Comparison of ENCODE assay signal across 25 mouse cellular contexts in genomic region chr2:148242242-148242641, GRCm38 (mm10).
A peak's percentile ranks its signal among the peaks of the same experiment; 100 is the strongest.
DNase-seq lines count a peak whose midpoint lies in the region; ATAC-seq and TF ChIP-seq lines count a peak whose summit lies in the region.
"Had no signal": no experiment of that assay in that cellular context is flagged by ENCODE, and none has a peak within 500 bp of the region (broad histone marks: within the 10 kb centered on the region; RNA-seq: fewer than 3 reads in every experiment).

No protein-coding gene starts in this region.

- in situ Hi-C loops in Patski (cut with MboI; ENCODE audit: low pct_unique_long_range_greater_than_20kb), result no loop called here

- H3K9ac ChIP-seq in forebrain, embryonic 13.5 days, result no peak overlapping the region
- no peak overlapping the region for H3K9ac ChIP-seq in forebrain, postnatal 0 days
- no peak overlapping the region for H3K9ac ChIP-seq in forebrain, embryonic 14.5 days (ENCODE audit: low read length)
- no peak overlapping the region for H3K9ac ChIP-seq in kidney, postnatal 0 days (ENCODE audit: low read depth, low read length)
- H3K9ac ChIP-seq: embryonic facial prominence, embryonic 12.5 days; intestine, embryonic 15.5 days had no signal

- POLR2A ChIA-PET in Patski (lab: Charles Lee), result interaction anchor here (0.6 kb wide), 1 partner anchor 410 kb away, joined by 3 read pairs; no protein-coding TSS in a partner anchor

- no peak overlapping the region for H3K4me3 ChIP-seq in forebrain, embryonic 13.5 days
- H3K4me3 ChIP-seq in forebrain, postnatal 0 days (ENCODE audit: low read depth, low read length), result no peak overlapping the region
- H3K4me3 ChIP-seq in forebrain, embryonic 14.5 days (ENCODE audit: low read depth, low read length), result no peak overlapping the region
- no peak overlapping the region for H3K4me3 ChIP-seq in kidney, postnatal 0 days (replicated peaks; ENCODE audit: low read depth, low read length)
- H3K4me3 ChIP-seq: embryonic facial prominence, embryonic 12.5 days; erythroblast, embryonic 14.5 days; heart, embryonic 10.5 days; intestine, embryonic 15.5 days; layer of hippocampus, adult 2 months; midbrain, embryonic 10.5 days had no signal

- no peak for DNase-seq in forebrain, postnatal 0 days
- DNase-seq in Patski (ENCODE audit: low read depth, low spot score), result peak; percentile 34
- DNase-seq in forebrain, embryonic 14.5 days (ENCODE audit: low spot score), result peak; percentile 46
- peak; percentile 73 for DNase-seq in kidney, postnatal 0 days (ENCODE audit: low spot score)
- DNase-seq in cerebellum, postnatal 4 days (ENCODE audit: low spot score in 2 of 2), result no peak
- no peak for DNase-seq in adrenal gland, postnatal 36 days
- DNase-seq in adrenal gland, adult 2 months, result no peak
- DNase-seq: adrenal gland, postnatal 10 days; B cell, adult 2 months; cerebellum, adult 8-10 months; cerebellum, postnatal 36 days; lung, adult 18-20 months; lung, postnatal 10 days; thymus, adult 2 months had no signal

- peak; percentile 69; the same call in 1 of the 2 replicates for ATAC-seq in forebrain, embryonic 13.5 days
- ATAC-seq in forebrain, postnatal 0 days, result no peak; the same call in 1 of the 2 replicates
- ATAC-seq in Patski, result no peak
- ATAC-seq in forebrain, embryonic 14.5 days, result peak; percentile 72
- ATAC-seq in kidney, postnatal 0 days (replicated peaks; ENCODE audit: low FRiP score, low read depth), result peak; percentile 85
- ATAC-seq: activated CD4-positive, CD25-positive, alpha-beta regulatory T cell, adult 4 months; hindbrain, embryonic 16.5 days; intestine, embryonic 15.5 days had no signal

- TF ChIP-seq CTCF in forebrain, postnatal 0 days (IDR thresholded peaks at IDR 0.05; ENCODE audit: low read depth), result no peak
- no peak for TF ChIP-seq CTCF in Patski (IDR thresholded peaks at IDR 0.05)
- TF ChIP-seq CTCF in kidney, postnatal 0 days (IDR thresholded peaks at IDR 0.05; ENCODE audit: low read depth), result no peak

- no peak overlapping the region for H3K27ac ChIP-seq in forebrain, embryonic 13.5 days
- H3K27ac ChIP-seq in forebrain, postnatal 0 days (ENCODE audit: low read depth, low read length), result no peak overlapping the region
- no peak overlapping the region for H3K27ac ChIP-seq in forebrain, embryonic 14.5 days (ENCODE audit: low read depth, low read length)
- H3K27ac ChIP-seq in kidney, postnatal 0 days, result no peak overlapping the region
- H3K27ac ChIP-seq: embryonic facial prominence, embryonic 12.5 days; heart, embryonic 10.5 days; intestine, embryonic 15.5 days; layer of hippocampus, adult 2 months; midbrain, embryonic 10.5 days had no signal

- 33% methylated on average over 4 of the region's 4 CpGs for WGBS in forebrain, embryonic 13.5 days
- 27% methylated on average over 4 of the region's 4 CpGs for WGBS in forebrain, postnatal 0 days
- 32% methylated on average over 4 of the region's 4 CpGs for WGBS in forebrain, embryonic 14.5 days
- 49% methylated on average over 4 of the region's 4 CpGs for WGBS in kidney, postnatal 0 days

- no peaks in the 10 kb centered on the region for H3K9me3 ChIP-seq in forebrain, embryonic 13.5 days (replicated peaks)
- H3K9me3 ChIP-seq in forebrain, postnatal 0 days (ENCODE audit: low read length), result no peaks in the 10 kb centered on the region
- no peaks in the 10 kb centered on the region for H3K9me3 ChIP-seq in forebrain, embryonic 14.5 days (replicated peaks; ENCODE audit: control insufficient read depth, low read length)
- no peaks in the 10 kb centered on the region for H3K9me3 ChIP-seq in kidney, postnatal 0 days (replicated peaks; ENCODE audit: low read length)
- H3K9me3 ChIP-seq: embryonic facial prominence, embryonic 12.5 days; heart, embryonic 10.5 days; intestine, embryonic 15.5 days; midbrain, embryonic 10.5 days had no signal

- H3K36me3 ChIP-seq in forebrain, embryonic 13.5 days (ENCODE audit: poor library complexity, severe bottlenecking), result no peaks in the 10 kb centered on the region
- H3K36me3 ChIP-seq in forebrain, postnatal 0 days (ENCODE audit: insufficient read depth), result no peaks in the 10 kb centered on the region
- H3K36me3 ChIP-seq in forebrain, embryonic 14.5 days (ENCODE audit: control insufficient read depth, insufficient read depth, low read length), result no peaks in the 10 kb centered on the region
- no peaks in the 10 kb centered on the region for H3K36me3 ChIP-seq in kidney, postnatal 0 days (ENCODE audit: insufficient read depth, low read length)
- H3K36me3 ChIP-seq: embryonic facial prominence, embryonic 12.5 days; G1E; heart, embryonic 10.5 days; intestine, embryonic 15.5 days; midbrain, embryonic 10.5 days had no signal

- H3K4me2 ChIP-seq in forebrain, embryonic 13.5 days, result no peak overlapping the region
- H3K4me2 ChIP-seq in forebrain, postnatal 0 days (ENCODE audit: low read depth), result no peak overlapping the region
- no peak overlapping the region for H3K4me2 ChIP-seq in forebrain, embryonic 14.5 days (ENCODE audit: low read length)
- H3K4me2 ChIP-seq in kidney, postnatal 0 days (ENCODE audit: low read length), result no peak overlapping the region
- H3K4me2 ChIP-seq: embryonic facial prominence, embryonic 12.5 days; intestine, embryonic 15.5 days; liver, embryonic 11.5 days had no signal

- no peaks in the 10 kb centered on the region for H3K27me3 ChIP-seq in forebrain, embryonic 13.5 days
- no peaks in the 10 kb centered on the region for H3K27me3 ChIP-seq in forebrain, postnatal 0 days (ENCODE audit: insufficient read depth, low read length)
- no peaks in the 10 kb centered on the region for H3K27me3 ChIP-seq in Patski
- H3K27me3 ChIP-seq in forebrain, embryonic 14.5 days (replicated peaks; ENCODE audit: control insufficient read depth, insufficient read depth, low read length), result no peaks in the 10 kb centered on the region
- H3K27me3 ChIP-seq in kidney, postnatal 0 days (ENCODE audit: insufficient read depth, low read length), result no peaks in the 10 kb centered on the region
- H3K27me3 ChIP-seq: embryonic facial prominence, embryonic 12.5 days; intestine, embryonic 15.5 days had no signal

- CTCF ChIA-PET in Patski (lab: Charles Lee), result interaction anchor here (1.2 kb wide), 2 partner anchors 9 to 125 kb away, joined by 4 read pairs; no protein-coding TSS in a partner anchor

- peaks cover 6% of the 10 kb centered on the region for H3K4me1 ChIP-seq in forebrain, embryonic 13.5 days
- H3K4me1 ChIP-seq in forebrain, postnatal 0 days (ENCODE audit: insufficient read depth), result no peaks in the 10 kb centered on the region
- no peaks in the 10 kb centered on the region for H3K4me1 ChIP-seq in forebrain, embryonic 14.5 days (ENCODE audit: control insufficient read depth, insufficient read depth, low read length)
- no peaks in the 10 kb centered on the region for H3K4me1 ChIP-seq in kidney, postnatal 0 days (replicated peaks; ENCODE audit: insufficient read depth, low read length)
- H3K4me1 ChIP-seq: intestine, embryonic 15.5 days had no signal

Comparison
In these comparisons a context has a peak if more than half of its experiments do, and no peak if none do; other contexts are left out.
1. ATAC-seq: peak in forebrain, embryonic 13.5 days (single experiment), forebrain, embryonic 14.5 days (single experiment) and kidney, postnatal 0 days (single experiment); none in forebrain, postnatal 0 days (single experiment) and Patski (single experiment).
2. DNase-seq: peak in Patski (single experiment), forebrain, embryonic 14.5 days (single experiment) and kidney, postnatal 0 days (single experiment); none in forebrain, postnatal 0 days (single experiment), cerebellum, postnatal 4 days (0 of 2), adrenal gland, postnatal 36 days (0 of 2) and adrenal gland, adult 2 months (single experiment).